Mouse (Mus musculus) cortical plate, adult 2 months (tissue): ENCODE results near the gene Stx7.

Experiments used
- CTCF ChIP-seq: fragments of 200-500 bp; IDR thresholded peaks from 2 replicates; pipeline ENCODE4 v1.5.1; 2011; ENCODE audit warnings: mild to moderate bottlenecking, control low read depth, low read length; ENCODE audit not compliant: insufficient read depth; ENCODE audit errors: extremely low read depth
- POLR2A ChIP-seq: fragments of 200-500 bp; IDR thresholded peaks from 2 replicates; pipeline ENCODE4 v1.6.1; 2011; ENCODE audit warnings: mild to moderate bottlenecking, low read length, control low read depth; ENCODE audit not compliant: insufficient read depth; ENCODE audit errors: extremely low read depth

GRCm38 (mm10) chr10:24164137-24164908, 15.2 kb downstream of the Stx7 start:
- TF ChIP-seq CTCF (no peak), POLR2A (no peak)
